Mouse (Mus musculus): ENCODE data around the gene 4931422A03Rik.
"Not testable (repeated sequence)": the region's sequence is repeated elsewhere in the genome, so short reads cannot be mapped to it uniquely, and the experiment has no call there.

Gene 4931422A03Rik

DNA sequence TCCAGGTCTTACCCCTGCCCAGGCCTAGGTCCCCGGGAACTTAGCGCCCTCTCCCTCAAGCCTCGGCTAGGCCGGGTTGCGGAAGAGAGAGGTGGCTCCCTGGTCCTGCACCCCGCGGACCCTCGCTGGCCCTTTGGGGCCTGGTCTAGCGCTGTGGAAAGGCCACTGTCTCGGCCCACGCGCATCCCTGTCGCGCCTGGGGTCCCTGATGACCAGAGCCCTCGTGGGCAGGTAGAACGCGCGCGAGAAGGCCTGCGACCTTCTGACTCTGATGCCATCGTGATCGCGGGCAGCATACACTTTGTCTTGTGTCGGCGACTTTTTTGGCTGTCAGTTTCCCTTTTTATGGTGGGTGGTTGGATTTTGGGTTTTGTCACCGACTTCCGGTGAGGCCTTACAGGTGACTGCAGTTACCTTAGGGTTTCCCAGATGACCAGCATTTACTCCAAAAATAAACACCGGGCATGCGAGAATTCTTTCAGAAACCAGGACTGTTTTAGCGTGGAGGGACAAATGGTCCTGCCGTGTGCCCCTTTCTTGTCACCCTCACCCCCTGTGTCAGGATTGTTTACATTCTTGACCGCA is at the start of gene 4931422A03Rik:
Gene 4931422A03Rik, minus strand, starts transcription at position 223 of the 585 bp plus-strand sequence.
- no peak for DNase-seq

- peak; percentile 79 for DNase-seq
Measured at GRCm38 (mm10) chr2:104069704-104070185, 41.6 kb upstream of the 4931422A03Rik start, which contains the start of gene Cd59b. TSS of gene Cd59b (plus strand) at chr2:104069849.

DNA sequence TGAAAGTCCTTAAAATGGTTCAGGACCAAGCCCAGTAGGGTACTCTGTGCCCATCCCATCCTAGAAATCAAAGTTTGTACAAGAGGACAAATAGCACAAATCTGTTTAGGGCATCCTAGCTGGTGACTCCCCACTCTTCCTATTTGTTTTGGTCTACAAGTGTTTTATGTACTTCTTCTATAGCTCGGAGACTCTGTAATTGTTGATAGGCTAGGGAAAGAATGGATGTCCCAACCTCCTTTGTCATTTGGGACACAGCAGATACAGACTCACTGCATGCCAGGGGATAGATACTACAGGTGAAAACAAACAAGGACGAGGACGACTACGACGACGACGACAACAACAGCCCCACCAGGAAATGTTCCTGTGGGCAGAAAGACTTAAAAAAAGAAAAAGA is 40.3 kb upstream of the 4931422A03Rik start, which contains the start of gene Gm10799:
Gene Gm10799, minus strand, starts transcription at position 101 of the 400 bp plus-strand sequence.
- not testable (repeated sequence) for DNase-seq

DNA sequence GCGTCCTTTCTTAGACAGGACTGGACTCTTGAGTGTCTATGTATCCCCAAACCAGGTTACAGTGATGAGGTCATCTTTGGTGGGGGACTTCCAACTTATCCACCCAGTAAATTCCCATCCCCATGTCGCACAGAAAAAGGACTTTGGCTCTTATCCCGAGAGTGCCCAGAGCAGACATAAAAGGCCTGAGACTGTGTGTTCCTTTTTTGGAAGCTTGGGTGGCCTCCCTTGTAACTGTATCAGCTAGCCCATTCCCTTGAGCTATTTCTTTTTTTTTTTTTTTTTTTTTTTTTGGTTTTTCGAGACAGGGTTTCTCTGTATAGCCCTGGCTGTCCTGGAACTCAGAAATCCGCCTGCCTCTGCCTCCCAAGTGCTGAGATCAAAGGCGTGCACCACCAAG is 37.4 kb upstream of the 4931422A03Rik start, which contains the start of gene Gm10912:
Gene Gm10912, plus strand, starts transcription at position 301 of the 400 bp plus-strand sequence.
- DNase-seq: not testable (repeated sequence)

GRCm38 (mm10) chr2:104064152-104064551 is 36.0 kb upstream of the 4931422A03Rik start:
- no peak for DNase-seq

DNA sequence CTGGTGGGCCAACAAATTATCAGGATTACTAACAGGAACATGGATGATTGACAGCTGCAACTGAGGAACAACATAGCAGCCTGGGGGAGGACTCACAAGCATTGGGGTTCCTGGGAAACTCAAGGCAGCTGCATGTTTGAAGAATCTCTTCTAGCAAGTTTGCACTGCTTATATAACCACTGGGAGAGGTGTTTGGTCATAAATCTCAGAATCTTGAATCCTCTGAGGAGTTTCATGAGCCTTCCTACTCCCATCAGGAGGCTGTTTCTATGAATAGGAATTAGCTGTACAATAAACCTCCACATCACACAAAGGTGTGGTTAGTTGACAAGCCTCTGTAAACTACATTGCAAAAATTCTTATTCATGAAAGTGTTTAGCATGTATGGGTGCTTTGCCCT is 34.5 kb upstream of the 4931422A03Rik start:
- no peak for DNase-seq

DNA sequence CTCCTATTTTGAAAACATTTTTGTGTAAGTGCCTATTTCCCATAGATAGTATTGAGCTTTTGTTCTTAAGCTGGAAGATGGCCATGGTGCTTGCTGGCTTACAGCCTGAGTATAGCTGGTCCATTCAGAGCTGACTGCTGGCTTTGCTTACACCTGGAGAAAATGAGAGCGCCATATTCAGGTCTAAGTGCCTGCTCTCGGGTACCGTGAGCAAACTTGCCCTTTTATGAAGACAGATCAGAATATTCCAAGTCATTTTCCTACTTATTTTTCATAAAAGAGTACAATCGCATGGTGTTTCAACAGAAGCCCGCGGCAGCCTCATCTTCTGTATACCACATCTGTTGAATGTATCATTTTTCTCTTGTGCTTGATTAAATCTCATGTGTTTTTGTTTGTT is 32.8 kb upstream of the 4931422A03Rik start:
- no peak for DNase-seq

DNA sequence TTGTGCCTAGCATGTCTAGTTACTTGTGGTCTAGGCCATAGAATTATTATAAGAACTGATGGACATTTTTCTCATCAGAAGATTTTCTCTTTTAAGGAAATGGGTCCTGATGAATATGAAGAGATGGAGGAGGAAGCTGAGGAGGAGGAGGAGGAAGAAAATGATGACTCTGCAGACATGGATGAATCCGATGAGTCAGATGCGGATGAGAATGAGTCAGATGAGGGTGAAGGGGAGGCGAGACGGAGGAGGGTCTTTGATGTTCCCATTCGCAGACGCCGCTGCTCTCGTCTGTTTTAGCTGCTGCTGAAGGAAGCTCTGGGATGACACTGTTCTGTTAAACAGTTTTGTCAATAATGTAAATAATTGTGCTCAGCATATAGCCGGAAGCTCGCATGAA is 31.6 kb upstream of the 4931422A03Rik start:
- DNase-seq: no peak

DNA sequence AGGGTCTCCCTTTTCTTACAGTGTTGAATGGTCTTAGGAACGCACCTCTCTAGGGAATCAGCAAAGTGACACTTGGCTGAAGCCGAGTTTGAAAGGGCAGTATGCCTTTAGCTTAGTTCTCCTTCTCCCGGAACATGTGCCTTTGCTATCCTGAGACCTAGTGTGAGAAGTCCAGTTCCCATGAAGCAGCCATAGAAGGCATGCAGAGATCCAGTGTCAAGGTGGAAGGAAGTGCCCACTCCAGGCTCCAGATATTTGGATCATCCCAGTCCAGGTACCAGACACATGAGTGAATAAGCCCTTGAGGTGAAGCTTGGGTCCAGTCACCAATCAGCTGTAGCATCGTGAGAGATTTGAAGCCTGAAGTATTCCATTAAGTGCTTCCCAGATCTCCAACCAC is 30.8 kb upstream of the 4931422A03Rik start:
- no peak for DNase-seq

DNA sequence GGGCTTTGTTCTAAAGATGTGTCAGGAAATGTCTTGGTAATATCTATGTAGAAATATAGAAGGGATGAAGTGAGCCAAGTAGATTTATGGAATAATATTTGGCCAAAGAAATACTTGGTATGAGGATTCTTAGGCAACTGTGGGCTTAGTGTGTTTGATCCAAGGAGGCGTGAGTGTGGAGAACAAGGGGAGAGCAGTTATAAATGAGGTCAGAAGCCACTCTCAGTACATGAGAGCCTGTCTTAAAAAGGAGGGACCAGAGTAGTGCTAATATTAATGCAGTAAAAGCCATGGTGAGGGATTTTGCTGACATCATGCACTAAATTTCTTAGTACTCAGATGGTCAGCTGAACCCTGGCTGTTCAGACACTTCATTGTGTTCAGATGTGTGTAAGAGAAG is 30.2 kb upstream of the 4931422A03Rik start:
- no peak for DNase-seq

GRCm38 (mm10) chr2:104044479-104045080 is 16.4 kb upstream of the 4931422A03Rik start:
- no peak for DNase-seq

DNA sequence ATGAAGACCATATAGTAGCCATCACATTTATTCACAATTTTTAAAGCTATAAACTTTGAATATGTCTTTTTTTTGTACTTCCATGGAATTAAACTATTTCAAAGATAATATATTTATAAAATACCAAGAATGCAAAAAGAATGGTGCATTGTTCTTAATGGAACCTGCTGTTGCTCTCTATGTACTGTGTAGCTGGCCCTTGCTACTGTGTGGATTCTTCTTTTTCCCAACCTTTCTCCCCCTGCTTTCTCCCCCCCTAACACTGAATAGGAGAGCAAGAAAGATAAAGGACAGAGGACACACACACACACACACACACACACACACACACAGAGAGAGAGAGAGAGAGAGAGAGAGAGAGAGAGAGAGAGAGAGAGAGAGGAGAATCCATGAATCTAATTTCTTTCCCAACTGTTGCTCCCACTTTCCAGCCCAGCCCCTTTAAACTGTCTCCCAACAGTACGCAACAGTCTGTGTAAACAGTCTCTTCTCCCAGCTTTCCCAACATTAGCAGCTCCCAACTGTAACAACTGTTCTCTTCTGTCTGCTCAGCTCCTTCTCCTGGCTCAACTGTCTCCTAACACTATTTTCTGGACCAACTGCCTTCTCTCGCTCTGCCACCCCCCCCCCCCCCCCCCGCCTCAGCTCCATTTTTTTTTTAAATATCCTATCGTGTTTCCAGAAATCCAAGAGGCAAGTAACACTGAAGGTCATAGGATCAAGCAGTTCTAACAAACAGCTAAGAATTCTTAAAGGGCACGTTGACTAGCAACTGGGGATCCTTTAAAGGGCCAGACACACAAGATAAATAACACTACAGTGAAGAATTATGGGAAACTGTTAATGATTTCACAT is 15.7 kb upstream of the 4931422A03Rik start:
- DNase-seq: no peak

DNA sequence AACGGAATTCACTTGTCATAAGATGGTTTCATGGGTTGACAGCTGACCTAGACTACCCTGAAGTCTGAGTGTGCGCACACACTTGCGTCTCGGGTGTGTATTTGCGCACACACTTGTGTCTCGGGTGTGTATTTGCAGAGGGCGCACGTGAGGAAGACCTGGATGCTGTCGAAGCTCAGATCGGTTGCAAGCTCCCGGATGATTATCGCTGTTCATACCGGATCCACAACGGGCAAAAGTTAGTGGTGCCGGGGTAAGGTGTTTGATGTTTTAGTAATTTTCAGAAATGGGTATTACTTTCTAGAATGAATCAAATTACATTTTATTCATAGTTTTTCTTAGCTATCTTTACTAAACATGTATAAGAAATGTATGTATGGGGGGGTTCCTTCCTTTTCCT is 14.6 kb upstream of the 4931422A03Rik start:
- DNase-seq: no peak

DNA sequence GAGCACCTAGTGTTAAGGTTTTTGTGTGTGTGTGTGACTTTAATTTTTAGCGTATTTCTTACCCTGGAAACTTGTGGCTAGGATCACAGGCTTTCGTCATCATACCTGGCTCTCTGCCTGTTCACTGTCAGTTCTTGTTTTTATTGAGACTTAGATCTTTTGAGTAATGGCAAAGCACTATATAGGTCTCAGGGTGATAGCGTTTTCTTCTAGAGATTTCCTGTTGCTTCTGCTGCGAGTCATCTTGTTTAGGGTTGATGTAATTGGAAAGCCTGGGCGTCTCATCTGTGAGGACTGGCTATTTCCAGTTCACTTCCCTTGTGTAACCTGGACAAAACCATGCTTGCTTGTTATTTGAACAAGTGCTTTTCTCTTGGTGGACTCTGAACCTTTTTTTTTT is 13.5 kb upstream of the 4931422A03Rik start:
- no peak for DNase-seq

GRCm38 (mm10) chr2:104038236-104038635 is 10.1 kb upstream of the 4931422A03Rik start:
- DNase-seq: no peak

DNA sequence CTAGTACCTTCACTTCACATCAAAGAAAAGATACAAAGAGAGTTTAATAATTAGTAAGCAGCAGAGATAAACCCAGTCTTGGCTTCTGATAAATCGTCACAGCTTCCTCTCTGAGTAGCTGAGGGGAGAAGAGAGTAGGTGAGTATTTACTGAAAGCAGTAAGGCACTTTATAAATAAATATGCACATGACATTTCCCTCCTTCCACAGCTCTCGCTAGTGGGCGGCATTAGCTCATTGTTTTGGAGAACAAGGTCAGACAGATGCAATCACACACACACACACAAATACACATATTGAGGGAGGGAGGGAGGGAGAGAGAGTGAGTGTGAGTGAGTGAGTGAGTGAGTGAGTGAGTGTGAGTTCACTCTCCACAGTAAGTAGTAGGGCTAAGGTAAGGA is 8.2 kb upstream of the 4931422A03Rik start:
- DNase-seq: no peak

DNA sequence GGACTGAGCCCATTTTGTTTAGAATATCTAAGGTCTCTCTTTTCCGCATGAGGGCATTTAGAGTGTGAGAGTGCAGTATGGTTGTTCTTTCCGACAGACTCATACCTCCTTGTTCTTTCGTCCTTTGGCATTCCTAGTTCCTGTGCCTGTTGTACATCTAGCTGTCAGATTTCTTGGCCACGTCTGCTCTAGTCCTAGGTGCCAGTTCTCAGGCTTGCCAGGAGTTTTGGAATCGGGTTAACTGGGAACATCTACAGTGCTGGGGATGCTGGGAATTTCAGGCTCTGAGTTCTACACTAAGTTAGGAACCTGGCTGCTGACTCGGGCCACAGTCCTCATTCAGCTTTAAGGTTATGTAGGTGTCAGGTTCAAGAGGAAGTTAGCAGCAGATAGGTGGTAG is 7.4 kb upstream of the 4931422A03Rik start:
- DNase-seq: no peak

GRCm38 (mm10) chr2:104034832-104035472 is 6.8 kb upstream of the 4931422A03Rik start:
- DNase-seq: peak; percentile 71

DNA sequence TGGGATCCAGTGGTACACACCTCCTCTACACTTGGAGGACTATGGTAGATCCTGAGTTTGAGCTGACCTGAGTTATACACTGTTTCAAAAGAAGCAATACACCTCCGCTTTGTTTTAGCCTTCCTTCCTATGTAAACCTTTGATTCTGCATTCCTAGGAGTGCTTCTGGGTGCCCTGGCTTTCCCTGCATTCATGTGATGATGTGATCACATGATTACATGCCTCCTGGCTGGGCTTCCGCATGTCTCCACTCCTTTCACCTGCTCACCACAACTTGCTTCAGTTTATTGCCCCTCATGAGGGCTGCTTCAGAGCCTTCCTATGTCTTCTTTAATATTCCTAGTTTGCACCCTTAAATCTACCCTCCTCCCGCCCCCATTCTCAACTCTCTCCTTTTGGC is 3.9 kb upstream of the 4931422A03Rik start:
- no peak for DNase-seq

GRCm38 (mm10) chr2:104030381-104030780 is 2.2 kb upstream of the 4931422A03Rik start:
- no peak for DNase-seq

- DNase-seq: no peak
Measured at GRCm38 (mm10) chr2:104029074-104029473, 913 bp upstream of the 4931422A03Rik start.

- peak; percentile 89 for DNase-seq
Measured at GRCm38 (mm10) chr2:104027458-104028138, 563 bp downstream of the 4931422A03Rik start, which contains the start of gene Fbxo3. TSS of gene Fbxo3 (plus strand) at chr2:104027721.

All from embryo, embryonic 11 days (tissue).